Mouse (Mus musculus) bone marrow, adult 2 months (tissue): ENCODE data around the gene Epha5. TPM values are rescaled to one million over a fixed set of nuclear protein-coding genes. Genes with fewer than 3 reads are reported as not detected.

ENCODE experiments used
- H3K27ac ChIP-seq: fragments of 200-500 bp; 2 replicates; pipeline ENCODE4 v1.5.1; 2012; ENCODE audit warnings: low read depth, mild to moderate bottlenecking, control low read depth, inconsistent platforms, low read length; ENCODE audit not compliant: control insufficient read depth, poor library complexity, insufficient read depth
- H3K4me1 ChIP-seq: fragments of 200-500 bp; 2 replicates; pipeline ENCODE4 v1.6.1; 2011; ENCODE audit warnings: low read length; ENCODE audit not compliant: control insufficient read depth, insufficient read depth
- H3K4me3 ChIP-seq: fragments of 200-500 bp; replicated peaks from 2 replicates; pipeline ENCODE3; 2011; ENCODE audit warnings: mild to moderate bottlenecking, low read depth, low read length, control low read depth; ENCODE audit not compliant: control insufficient read depth
- CTCF ChIP-seq: fragments of 200-500 bp; IDR thresholded peaks from 2 replicates; pipeline ENCODE4 v1.5.1; 2011; ENCODE audit warnings: low read length, control low read depth; ENCODE audit not compliant: control insufficient read depth, insufficient read depth
- POLR2A ChIP-seq: fragments of 200-500 bp; IDR thresholded peaks from 2 replicates; pipeline ENCODE4 v1.6.1; 2011; ENCODE audit warnings: low read depth, mild to moderate bottlenecking, control low read depth, low read length, borderline replicate concordance; ENCODE audit not compliant: control insufficient read depth
- WGBS: fragments of 180-500 bp; shearing (Covaris S2); methylation state at CpG from one replicate; pipeline ENCODE4 v1.1.7; 2018; 5-methylcytosine and 5-hydroxymethylcytosine counted together
- polyA plus RNA-seq: library from polyadenylated mRNA; stranded (reverse); fragments of >200 nt; gene quantifications from 2 replicates; pipeline ENCODE4 v1.2.4, GENCODE M21; 2011; ENCODE audit warnings: low replicate concordance; ENCODE audit not compliant: missing spikeins, insufficient read depth, insufficient read length

The Epha5 gene
- polyA plus RNA-seq, 1 experiment: not detected

DNA sequence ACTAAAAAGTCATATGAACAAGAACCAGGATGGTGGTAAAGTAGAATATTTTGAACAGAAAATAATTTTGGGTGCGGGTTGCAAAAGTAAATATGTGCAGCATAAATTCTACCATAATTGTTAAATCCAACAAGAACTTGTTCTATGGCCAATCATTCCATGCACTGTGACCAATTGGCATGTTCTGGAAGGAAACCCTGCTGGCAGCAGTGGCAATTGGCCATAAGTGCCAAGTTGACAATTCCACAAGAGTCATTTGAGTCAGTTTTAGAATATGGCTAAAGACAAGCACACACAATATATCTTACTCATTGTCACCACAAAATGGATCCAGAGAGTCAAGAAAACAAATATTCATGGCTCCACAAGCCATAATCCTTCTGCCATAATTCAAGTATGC lies 140.2 kb downstream of the Epha5 start:
- TF ChIP-seq POLR2A: no peak
- no peak for TF ChIP-seq CTCF
- WGBS: 90% methylated on average over 1 of the region's 1 CpGs
- Histone ChIP-seq H3K4me1 (no peaks in the 10 kb centered on the region), H3K27ac (no peak overlapping the region), H3K4me3 (no peak overlapping the region)

DNA sequence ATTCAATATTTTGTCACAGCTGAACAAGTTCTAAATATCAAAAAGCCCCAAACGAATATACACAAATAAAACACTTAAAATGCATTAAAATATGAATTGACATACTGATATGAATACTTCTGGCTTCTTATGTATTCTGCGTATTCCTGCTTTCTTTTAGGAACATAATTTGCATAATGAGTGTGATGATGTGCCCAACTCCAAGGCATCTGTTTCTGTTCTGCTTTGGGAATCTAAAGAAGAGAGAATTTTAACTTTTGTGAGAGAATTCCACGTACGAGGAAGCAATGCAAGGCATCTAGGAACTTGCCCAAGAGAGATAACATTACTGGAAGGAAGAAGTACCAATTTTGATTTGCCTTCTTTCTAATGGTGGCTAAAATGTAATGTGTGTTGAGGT lies 151.8 kb downstream of the Epha5 start:
- TF ChIP-seq CTCF (no peak), POLR2A (no peak)
- Histone ChIP-seq H3K4me1 (no peaks in the 10 kb centered on the region), H3K27ac (no peak overlapping the region), H3K4me3 (no peak overlapping the region)
- 68% methylated on average over 4 of the region's 4 CpGs for WGBS

DNA sequence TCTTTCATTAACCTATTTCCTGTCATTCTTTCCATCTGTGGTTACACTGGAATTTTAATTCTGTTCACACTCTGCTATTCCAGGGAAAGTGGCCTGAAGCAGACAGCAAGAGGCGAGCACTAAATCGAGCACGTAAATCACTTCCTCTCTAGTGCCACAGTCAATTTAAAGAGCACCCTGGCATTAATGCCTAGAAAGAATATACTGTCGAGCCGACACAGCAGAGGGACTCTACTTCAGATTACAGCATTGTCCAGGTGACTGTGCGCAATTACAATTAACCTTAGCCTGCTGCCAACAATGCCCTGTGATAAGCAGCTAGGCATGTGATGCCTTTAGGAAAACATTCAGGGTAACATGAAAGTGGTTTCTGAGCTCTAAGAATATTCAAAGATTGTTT lies 153.2 kb downstream of the Epha5 start:
- TF ChIP-seq CTCF (no peak), POLR2A (no peak)
- Histone ChIP-seq H3K27ac (no peak overlapping the region), H3K4me1 (no peaks in the 10 kb centered on the region), H3K4me3 (no peak overlapping the region)
- WGBS: 47% methylated on average over 6 of the region's 6 CpGs

DNA sequence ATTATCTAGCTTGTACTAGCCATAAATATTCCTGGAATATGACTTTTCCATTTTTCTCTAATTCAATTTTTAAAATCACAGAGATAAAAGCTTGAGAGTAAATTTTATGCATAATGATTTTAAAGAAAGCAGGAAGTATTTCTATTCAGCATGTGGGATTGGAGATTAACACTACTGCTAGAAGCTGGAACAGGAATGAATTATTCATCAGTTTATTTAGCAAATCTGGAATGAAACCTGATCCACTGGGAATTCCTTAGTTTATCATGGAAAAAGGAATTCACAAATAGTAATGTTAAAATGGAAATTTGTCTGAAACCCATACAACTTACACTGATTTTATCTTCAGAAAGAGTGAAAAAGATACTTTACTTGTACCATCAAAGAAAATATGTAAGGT lies 187.2 kb downstream of the Epha5 start:
- Histone ChIP-seq H3K4me3 (no peak overlapping the region), H3K27ac (no peak overlapping the region), H3K4me1 (no peaks in the 10 kb centered on the region)
- no peak for TF ChIP-seq CTCF
- no peak for TF ChIP-seq POLR2A

DNA sequence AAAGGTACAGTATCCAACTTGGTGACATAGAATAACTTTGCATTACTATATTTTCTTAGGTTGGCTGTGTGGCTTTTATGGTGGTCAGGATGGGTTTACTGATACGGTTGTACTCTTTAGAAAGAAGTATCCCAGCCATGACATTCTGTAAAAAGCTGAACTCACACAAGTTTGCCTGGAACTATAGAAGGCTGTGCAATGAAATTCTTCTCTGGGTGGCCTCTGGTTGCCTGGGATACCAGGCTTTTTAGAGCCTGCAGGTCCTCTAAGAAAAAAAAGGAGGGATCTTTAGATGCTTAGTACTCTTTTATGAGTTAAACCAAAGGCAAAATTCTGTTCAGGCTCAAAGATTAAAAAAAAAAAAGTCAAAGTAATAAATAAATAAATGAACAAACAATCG lies 208.6 kb downstream of the Epha5 start:
- Histone ChIP-seq H3K4me1 (no peaks in the 10 kb centered on the region), H3K4me3 (no peak overlapping the region), H3K27ac (no peak overlapping the region)
- WGBS: 71% methylated on average over 2 of the region's 2 CpGs
- TF ChIP-seq CTCF: no peak
- no peak for TF ChIP-seq POLR2A

DNA sequence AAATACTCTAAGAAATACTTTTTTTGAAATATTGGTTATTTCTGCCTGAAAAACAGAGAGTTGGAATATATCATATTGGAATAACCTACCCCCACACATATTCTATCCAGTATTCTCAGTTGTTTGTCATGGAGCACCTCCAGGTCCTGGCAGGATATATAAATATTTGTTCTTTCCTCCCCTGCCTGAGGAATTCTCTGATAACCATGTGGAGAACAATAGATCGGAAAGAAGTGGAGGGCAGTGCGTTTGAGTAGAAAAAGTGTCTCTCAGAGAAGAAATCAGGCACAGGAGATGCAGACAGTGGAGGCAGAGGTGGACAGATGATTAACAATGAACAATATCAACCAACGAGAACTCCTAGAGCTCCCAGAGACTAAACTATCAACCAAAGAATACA lies 223.8 kb downstream of the Epha5 start:
- H3K4me1 ChIP-seq: no peaks in the 10 kb centered on the region
- WGBS: 63% methylated on average over 3 of the region's 3 CpGs
- H3K27ac ChIP-seq: no peak overlapping the region
- no peak for TF ChIP-seq POLR2A
- no peak for TF ChIP-seq CTCF
- no peak overlapping the region for H3K4me3 ChIP-seq

DNA sequence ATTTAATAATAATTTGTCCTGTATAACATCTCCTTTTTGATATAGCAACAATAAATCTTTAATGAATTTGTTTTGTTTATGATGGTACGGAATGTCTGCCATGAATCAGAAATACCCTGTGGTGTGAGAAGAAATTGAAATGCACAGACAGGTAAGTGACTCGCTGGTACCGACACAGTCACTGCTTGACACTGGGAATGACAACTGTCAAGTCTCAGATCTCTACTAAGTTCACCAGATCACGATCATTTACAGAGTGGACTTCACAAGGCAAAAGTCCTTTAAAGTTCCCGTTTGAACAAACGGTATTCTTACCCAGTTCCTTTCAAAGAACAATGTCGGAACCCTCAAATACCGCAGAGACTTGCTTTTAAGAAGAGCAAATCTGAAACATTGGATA lies 233.0 kb downstream of the Epha5 start:
- no peak overlapping the region for H3K27ac ChIP-seq
- TF ChIP-seq CTCF: no peak
- no peak for TF ChIP-seq POLR2A
- no peaks in the 10 kb centered on the region for H3K4me1 ChIP-seq
- H3K4me3 ChIP-seq: no peak overlapping the region
- WGBS: 82% methylated on average over 8 of the region's 8 CpGs

DNA sequence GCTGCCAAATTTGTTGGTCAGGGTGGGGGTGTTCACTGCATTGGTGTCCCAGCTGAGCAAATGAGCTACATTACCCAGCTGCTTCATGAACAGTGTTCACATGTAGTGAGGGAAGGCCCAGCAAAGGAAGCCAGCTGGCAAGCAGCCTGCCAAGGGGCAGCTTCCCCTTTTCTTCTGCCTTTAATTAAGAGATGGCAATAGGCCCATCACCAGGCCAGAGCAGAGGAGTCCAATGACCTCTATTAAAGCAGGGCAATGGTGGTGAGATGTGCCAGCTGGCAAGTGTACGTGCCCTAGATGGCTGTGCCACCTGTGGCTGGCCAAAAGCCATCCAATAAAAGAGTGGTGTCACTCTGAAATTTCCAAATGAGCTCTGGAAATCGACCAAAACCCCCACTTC lies 264.1 kb downstream of the Epha5 start:
- H3K4me1 ChIP-seq: no peaks in the 10 kb centered on the region
- no peak overlapping the region for H3K27ac ChIP-seq
- no peak overlapping the region for H3K4me3 ChIP-seq
- no peak for TF ChIP-seq POLR2A
- TF ChIP-seq CTCF: no peak
- WGBS: 46% methylated on average over 2 of the region's 2 CpGs

DNA sequence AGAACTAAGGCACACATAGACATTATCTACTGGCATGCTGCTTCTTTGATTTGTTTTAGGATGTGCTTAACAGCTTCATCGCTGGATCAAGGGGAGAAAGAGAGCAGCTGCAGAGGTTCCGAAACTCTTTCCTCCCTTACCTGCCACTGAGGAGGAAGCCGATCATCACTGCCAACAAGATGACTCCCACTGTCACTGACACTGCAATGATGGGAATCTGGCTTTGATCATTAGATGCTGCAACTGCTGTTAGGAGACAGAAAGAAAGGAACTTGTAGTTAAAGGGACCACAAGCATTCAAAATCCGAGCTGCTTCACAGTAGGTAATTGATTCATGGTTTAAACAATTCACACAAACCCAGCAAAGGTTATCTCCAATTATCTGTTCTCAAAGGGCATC lies 275.0 kb downstream of the Epha5 start:
- 53% methylated on average over 4 of the region's 4 CpGs for WGBS
- H3K4me1 ChIP-seq: no peaks in the 10 kb centered on the region
- no peak overlapping the region for H3K4me3 ChIP-seq
- no peak overlapping the region for H3K27ac ChIP-seq
- TF ChIP-seq CTCF (no peak), POLR2A (no peak)
